Mouse (Mus musculus) induced T-regulatory cell, adult 2 months (primary cell): ENCODE results near the gene C2cd4d.

Source experiments
- DNase-seq: peaks from one replicate; pipeline ENCODE4 v3.0.0-alpha.2; 2012; ENCODE audit warnings: low read depth

The C2cd4d gene

DNA sequence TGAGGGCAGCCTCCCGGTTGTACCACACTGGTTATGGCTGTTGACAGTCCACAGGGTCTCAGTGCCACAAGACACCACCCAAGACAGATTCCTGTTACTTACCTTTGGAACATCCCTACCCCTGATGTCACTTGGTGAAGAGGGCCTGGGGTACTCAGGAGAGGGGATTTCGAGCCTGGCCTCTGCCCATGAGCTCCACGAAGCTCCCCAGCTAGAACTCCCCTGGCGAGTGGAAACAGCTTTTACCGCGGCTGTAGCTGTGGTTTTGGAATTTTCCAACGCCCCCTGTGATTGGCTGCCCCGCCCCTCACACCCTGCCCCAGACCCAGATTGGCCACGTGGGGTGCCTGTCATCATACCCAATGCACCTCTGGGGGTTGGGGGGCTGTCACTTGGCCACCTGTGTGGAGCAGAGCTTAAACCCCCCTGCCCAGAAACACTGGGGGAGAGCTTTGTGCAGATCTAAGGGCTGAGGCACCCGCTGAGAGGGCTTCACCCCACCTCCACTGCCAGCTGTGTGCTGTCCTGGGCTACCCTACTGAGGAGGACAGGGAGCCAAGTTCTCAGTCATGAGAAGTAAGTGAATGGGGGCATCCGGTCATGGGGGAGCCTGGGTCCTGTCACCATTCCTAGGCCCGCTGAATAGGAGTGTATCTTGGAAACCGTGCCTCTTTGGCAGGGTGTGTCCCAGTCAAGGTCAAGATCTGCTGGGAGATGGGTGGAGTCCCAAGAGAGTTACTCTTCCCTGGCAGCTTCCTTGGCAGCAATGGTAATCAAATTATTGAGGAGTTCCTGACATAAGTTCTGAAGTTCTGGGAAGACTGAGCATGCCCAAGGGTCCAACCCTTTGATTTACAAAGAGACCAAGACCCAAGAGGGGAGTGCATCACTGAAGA lies 15.0 kb downstream of the C2cd4d start:
- DNase-seq = no peak

DNA sequence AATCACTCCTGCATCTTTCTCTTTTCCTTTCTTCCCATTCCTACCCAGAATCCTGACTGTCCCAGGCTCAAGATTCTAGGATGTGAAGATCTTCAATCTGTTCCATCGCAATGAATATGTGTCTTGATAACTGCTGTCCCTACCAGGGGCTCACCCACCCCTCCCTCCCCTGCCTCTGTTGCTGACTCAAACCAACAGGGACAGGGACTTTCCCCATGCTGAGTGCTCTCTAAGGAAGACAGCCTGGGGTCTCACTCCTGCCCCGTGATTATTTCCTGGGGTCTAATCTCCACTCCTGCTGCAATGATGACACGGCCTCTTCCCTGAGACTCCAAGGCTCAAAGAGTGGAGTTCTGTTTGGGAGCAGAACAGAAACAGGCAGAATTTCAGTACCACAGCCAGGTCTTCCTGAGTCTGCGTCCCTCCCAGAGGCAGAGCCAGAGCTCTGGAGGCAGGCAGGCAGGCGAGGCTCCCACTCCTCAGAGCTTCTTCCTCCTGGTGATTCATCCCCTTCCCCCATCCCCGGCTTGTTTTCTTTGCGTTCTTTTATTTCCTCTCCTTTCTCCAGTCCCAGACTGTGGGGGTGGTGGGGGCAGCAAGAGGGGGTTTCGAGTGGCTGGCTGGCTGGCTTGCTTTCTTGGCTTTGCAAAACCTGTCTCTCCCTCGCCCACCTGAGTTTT lies 17.7 kb downstream of the C2cd4d start:
- peak; percentile 55 for DNase-seq

DNA sequence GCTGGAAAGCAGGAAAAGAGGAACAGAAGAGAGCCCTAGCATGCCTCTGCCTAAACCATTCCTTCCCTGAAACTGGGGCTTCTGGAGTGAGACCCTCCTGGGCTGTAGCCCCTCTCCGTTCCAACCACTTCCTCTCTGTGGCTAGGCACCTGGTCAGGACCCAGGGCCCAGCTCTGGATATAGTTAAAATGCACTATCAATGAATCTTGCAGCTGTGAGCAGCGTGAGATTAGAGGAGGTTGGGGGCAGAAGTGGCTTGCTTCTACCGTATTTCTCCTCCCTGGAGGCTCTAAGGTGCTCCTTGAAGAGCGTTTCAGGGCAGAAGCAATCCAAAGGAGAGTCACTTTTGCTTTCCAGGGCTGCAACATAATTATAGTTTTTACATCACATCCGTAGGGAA lies 20.1 kb downstream of the C2cd4d start:
- no peak for DNase-seq

GRCm38 (mm10) chr3:94383476-94383875 lies 21.2 kb downstream of the C2cd4d start:
- DNase-seq = no peak

DNA sequence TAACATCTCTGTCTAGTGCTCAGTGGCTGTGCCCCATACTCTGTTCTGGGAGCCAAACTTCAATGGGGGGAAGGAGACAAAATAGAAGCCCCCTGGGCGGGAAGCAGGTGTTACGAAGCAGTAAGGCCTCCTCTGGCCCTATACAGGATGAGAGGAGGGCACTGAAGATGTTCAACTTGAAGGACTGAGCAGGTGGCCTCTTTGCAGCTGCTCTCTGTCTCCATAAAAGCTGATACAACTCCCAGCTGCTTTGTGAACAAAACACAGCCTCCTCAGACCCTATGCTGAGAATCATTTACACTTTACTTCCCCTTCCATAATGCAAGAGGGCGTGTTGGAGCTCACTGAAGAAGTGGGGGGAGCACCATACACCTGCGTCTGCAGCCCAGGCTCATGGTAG lies 24.4 kb downstream of the C2cd4d start:
- no peak for DNase-seq

- DNase-seq = no peak
These were observed 25.2 kb downstream of the C2cd4d start for GRCm38 (mm10) chr3:94387391-94387790.

DNA sequence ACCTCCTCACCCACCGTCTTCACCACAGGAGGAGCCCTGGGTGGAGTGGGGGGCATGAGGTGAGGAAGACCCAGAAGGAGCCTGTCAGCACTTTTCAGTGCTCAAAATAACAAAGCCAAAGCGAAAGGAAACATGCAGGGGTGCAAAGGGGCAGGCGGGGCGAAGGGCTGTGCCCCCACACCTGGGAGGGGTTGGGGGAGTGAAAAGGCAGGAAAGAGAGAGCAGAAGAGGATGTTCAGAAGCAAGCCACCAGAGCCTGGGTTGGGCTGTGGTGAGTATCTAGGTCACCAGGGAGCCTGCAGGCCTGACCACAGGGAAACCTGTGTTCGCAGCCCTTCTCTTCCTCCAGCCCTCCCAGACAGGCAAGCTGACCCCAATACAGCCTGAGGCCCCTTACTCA lies 25.8 kb downstream of the C2cd4d start:
- peak; percentile 47 for DNase-seq

DNA sequence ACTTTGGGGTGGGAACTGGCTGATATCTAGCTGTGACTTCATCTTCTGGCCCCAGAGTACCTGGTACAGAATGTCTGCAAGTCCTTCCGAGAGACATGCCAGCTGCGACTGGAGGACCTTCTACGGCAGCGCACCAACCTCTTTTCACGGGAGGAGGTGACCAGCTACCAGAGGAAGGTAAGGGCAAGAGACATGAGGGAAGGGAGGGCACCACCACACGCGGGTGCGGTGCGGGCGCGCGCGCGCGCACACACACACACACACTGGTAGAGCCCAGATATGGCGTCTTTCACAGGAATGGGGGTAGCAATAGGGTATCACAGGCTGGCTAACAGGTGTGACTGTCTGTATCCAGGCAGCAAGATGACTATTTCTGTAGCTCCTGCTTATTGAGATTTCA lies 27.2 kb downstream of the C2cd4d start:
- DNase-seq = no peak

GRCm38 (mm10) chr3:94391001-94391400 lies 28.8 kb downstream of the C2cd4d start:
- no peak for DNase-seq

GRCm38 (mm10) chr3:94392128-94392527 lies 29.9 kb downstream of the C2cd4d start:
- DNase-seq = no peak

- no peak for DNase-seq
These were observed 30.8 kb downstream of the C2cd4d start for GRCm38 (mm10) chr3:94393049-94393448.

GRCm38 (mm10) chr3:94396336-94396735 lies 34.1 kb downstream of the C2cd4d start:
- DNase-seq = no peak

- no peak for DNase-seq
These were observed 34.6 kb downstream of the C2cd4d start for GRCm38 (mm10) chr3:94396851-94397250.

DNA sequence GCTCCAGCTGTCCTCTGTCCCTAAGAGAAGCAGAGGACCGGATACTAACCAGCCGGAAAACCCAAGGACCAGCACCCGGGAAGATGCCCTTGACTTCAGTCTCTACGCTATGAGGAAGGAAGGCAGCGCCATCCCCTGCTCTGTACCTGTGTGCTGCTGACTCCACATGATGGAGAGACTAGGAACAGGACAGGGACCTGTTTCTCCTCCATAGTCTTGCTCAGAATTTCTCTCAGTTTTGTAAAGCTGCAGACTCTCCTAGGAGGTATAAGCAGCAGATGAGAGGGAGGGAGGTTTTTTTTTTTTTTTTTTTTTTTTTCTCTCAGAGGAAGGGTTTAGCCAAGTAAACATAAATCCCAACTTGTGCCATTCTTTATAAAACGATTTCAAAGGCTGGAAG lies 36.0 kb downstream of the C2cd4d start, which contains the start of gene Lingo4:
TSS of gene Lingo4 (plus strand) at position 301 of the 400 bp plus-strand sequence.
- no peak for DNase-seq

- no peak for DNase-seq
These were observed 36.8 kb downstream of the C2cd4d start for GRCm38 (mm10) chr3:94398943-94399481.

DNA sequence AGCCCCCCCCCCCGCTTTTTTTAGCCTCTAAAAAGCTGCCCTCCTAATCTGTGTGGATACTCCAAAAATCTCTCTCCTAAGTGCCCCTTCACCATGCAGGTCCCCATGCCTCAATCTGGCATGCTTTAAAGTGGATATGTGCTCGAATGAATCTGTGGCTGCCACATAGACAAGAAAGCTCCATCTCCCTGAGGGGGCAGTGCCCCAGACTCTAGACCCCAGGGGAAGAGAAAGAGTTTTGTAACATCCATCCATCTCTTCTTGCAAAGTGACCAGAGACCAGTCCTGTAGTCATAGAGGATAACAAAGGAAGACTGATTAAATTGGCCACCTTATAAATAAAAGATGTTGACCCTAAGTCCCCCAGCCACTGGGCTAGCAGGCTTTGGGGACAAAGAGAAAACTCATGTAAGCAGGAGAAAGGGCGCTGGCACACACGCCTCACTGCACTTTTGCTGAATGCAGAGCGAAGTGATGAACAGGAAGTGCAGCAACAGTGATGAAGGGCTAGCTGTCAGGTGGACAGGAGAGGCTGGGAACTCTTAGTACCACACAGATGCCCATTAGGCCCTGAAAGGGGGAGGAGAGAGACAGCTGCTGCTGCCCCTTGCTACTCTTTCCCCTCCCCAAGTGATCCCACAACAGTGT lies 37.5 kb downstream of the C2cd4d start:
- DNase-seq = no peak

GRCm38 (mm10) chr3:94402451-94402850 lies 40.2 kb downstream of the C2cd4d start:
- no peak for DNase-seq

- DNase-seq = no peak
These were observed 42.3 kb downstream of the C2cd4d start for GRCm38 (mm10) chr3:94404366-94405054.

DNA sequence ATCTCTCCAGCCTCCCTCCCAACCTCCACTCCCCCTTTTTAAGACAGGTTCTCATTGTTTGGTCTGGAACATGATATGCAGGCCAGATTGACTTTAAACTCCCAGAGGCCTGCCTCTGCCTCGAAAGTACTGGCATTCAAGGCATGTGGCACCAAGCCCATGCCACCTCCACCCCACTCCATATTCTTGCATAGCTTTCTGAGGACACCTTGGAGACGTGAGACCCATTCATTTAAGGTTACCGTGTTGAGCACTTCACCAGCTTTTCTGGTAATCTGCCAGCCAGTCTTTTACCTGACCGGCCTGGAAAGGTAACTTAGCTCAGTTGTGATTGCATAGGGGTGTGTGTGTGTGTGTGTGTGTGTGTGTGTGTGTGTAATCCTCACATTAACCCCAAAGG lies 43.3 kb downstream of the C2cd4d start:
- DNase-seq = no peak

- no peak for DNase-seq
These were observed 50.3 kb downstream of the C2cd4d start for GRCm38 (mm10) chr3:94412530-94412929.

DNA sequence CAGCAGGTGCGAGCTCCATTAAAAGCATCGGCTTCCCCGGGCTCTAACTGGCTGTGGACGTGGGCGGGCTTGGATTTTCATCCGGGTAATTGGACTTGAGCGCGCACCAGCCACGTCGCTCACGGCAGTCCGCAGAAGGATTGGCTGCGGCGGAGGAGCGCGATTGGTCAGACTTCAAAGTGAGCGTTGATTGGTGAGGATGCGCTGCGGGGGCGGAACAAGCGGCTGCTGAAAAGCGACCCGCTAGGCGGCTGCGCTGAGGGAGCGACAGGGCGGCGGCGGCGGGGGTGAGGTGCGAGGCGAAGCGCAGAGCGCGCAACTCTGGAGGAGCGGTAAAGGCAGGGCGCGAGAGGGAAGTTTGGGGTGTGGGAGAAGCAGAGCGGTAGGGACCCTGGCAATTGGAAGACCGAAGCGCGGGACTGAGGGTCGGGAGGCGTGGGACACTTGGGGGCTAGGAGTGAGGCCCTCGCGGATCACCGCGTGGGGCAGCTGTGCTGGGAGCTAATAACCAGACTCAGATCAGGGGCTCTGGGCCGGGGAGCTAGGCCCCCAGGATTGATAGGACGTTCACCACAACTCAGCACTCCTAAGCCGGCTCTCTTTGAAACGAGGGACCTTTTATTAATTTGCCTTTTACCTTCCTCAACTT lies 50.9 kb downstream of the C2cd4d start, which contains the start of gene Tdrkh:
TSS of gene Tdrkh (plus strand) at position 243 of the 649 bp plus-strand sequence.
- peak; percentile 95 for DNase-seq
